Mouse (Mus musculus): ENCODE data around the gene Pamr1.
A peak's percentile ranks its signal among the peaks of the same experiment; 100 is the strongest.

Pamr1 gene

GRCm38 (mm10) chr2:102598911-102599721 lies 49.3 kb downstream of the Pamr1 start:
- no peak for DNase-seq (ENCODE audit: low read depth, low spot score)

- no peak for DNase-seq (ENCODE audit: low read depth, low spot score)
Measured at GRCm38 (mm10) chr2:102600516-102600915, 50.7 kb downstream of the Pamr1 start.

GRCm38 (mm10) chr2:102610485-102610884 lies 60.7 kb downstream of the Pamr1 start:
- no peak for DNase-seq (ENCODE audit: low read depth, low spot score)

GRCm38 (mm10) chr2:102616637-102617036 lies 66.8 kb downstream of the Pamr1 start:
- no peak for DNase-seq (ENCODE audit: low read depth, low spot score)

- DNase-seq (ENCODE audit: low read depth, low spot score), result no peak
Measured at GRCm38 (mm10) chr2:102620744-102621429, 71.1 kb downstream of the Pamr1 start.

GRCm38 (mm10) chr2:102622176-102622575 lies 72.4 kb downstream of the Pamr1 start:
- DNase-seq (ENCODE audit: low read depth, low spot score), result no peak

GRCm38 (mm10) chr2:102622943-102623342 lies 73.1 kb downstream of the Pamr1 start:
- DNase-seq (ENCODE audit: low read depth, low spot score), result no peak

- DNase-seq (ENCODE audit: low read depth, low spot score), result no peak
Measured at GRCm38 (mm10) chr2:102624538-102624937, 74.7 kb downstream of the Pamr1 start.

- DNase-seq (ENCODE audit: low read depth, low spot score), result no peak
Measured at GRCm38 (mm10) chr2:102632361-102632760, 82.5 kb downstream of the Pamr1 start.

GRCm38 (mm10) chr2:102634010-102634409 lies 84.2 kb downstream of the Pamr1 start:
- no peak for DNase-seq (ENCODE audit: low read depth, low spot score)

- DNase-seq (ENCODE audit: low read depth, low spot score), result no peak
Measured at GRCm38 (mm10) chr2:102635523-102636060, 85.8 kb downstream of the Pamr1 start.

- DNase-seq (ENCODE audit: low read depth, low spot score), result no peak
Measured at GRCm38 (mm10) chr2:102636116-102636600, 86.3 kb downstream of the Pamr1 start.

GRCm38 (mm10) chr2:102638140-102638539 lies 88.3 kb downstream of the Pamr1 start:
- no peak for DNase-seq (ENCODE audit: low read depth, low spot score)

GRCm38 (mm10) chr2:102638690-102639089 lies 88.9 kb downstream of the Pamr1 start:
- DNase-seq (ENCODE audit: low read depth, low spot score), result no peak

- DNase-seq (ENCODE audit: low read depth, low spot score), result peak; percentile 25
Measured at GRCm38 (mm10) chr2:102648845-102649500, 99.2 kb downstream of the Pamr1 start.

- DNase-seq (ENCODE audit: low read depth, low spot score), result no peak
Measured at GRCm38 (mm10) chr2:102650322-102650721, 100.5 kb downstream of the Pamr1 start.

GRCm38 (mm10) chr2:102655966-102656725 lies 106.3 kb downstream of the Pamr1 start:
- no peak for DNase-seq (ENCODE audit: low read depth, low spot score)

- no peak for DNase-seq (ENCODE audit: low read depth, low spot score)
Measured at GRCm38 (mm10) chr2:102657726-102658125, 107.9 kb downstream of the Pamr1 start.

GRCm38 (mm10) chr2:102658163-102658660 lies 108.4 kb downstream of the Pamr1 start, which contains the start of gene Slc1a2:
Slc1a2 (plus strand) TSS chr2:102658659.
- DNase-seq (ENCODE audit: low read depth, low spot score), result no peak

GRCm38 (mm10) chr2:102658661-102659520 lies 109.1 kb downstream of the Pamr1 start:
- no peak for DNase-seq (ENCODE audit: low read depth, low spot score)

Measured in 3T3-L1 (cell line).